Mouse (Mus musculus): ENCODE results near the gene Thsd7b. TPM values are rescaled to one million over a fixed set of nuclear protein-coding genes. Genes with fewer than 3 reads are reported as not detected.

The Thsd7b gene
- polyA plus RNA-seq (2015; fragmentation: Nextera tagmentation; extraction: Ambion mirVana), result 0.77 and 1.2 TPM in 2 replicates

DNA sequence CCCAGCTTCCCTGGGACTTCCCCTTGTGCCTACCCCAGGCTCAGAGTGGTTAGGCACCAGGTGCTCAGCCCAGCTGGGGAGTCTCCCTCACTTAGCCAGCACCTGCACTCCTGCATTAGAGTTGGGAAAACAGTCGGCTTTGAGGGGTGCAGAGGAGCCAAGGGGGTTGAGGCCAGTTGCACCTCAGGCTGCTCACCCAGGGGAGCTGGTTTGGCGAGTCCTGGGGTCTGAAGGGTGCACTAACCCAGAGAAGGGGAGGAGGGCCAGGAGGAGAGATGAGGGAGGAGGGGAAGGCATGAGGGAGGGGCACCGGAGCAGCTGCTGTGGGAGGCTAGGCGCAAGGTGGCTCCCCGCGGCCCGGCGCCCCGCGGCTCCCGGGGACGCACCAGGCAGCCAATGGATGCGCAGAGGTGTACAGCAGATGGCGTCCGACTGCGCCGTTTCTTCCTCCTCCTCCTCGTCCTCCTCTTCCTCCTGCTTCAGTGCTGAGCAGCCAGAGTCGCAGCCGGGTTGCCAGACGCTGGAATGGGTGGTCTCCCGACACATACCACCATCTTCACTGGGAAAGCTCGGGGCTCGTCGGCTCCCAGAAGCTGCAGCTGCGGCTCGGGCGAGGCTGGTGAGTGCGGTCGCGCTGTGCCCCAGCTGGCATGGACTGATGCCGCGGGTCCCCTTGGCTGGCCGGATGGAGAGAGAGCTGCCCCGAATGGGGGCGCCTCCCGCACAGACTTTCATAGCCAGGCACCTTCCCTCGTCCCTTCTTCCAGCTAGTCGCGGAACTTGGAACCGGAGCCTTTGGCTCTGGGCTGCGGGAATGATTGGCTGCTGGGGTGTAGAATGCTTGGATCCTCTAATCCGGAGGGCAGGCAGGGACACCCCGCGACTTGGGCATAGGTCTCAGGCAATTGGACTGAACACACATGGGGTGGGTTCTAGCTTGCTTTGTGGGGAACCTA is at the start of gene Thsd7b:
TSS of gene Thsd7b (plus strand) at position 321 of the 956 bp plus-strand sequence.
- Histone ChIP-seq H3K9me3 (replicated peaks) (no peaks in the 10 kb centered on the region), H3K4me3 (replicated peaks) (peak within 1 kb of the TSS; percentile 54), H3K4me1 (peaks cover 9% of the 10 kb centered on the region), H3K36me3 (no peaks in the 10 kb centered on the region), H3K9ac (peak within 1 kb of the TSS; percentile 26; the same call in 1 of the 2 replicates), H3K27ac (no peak within 1 kb of the TSS), H3K4me2 (peak within 1 kb of the TSS; percentile 94), H3K27me3 (peaks cover 45% of the 10 kb centered on the region)
- ATAC-seq (replicated peaks; ENCODE audit: low FRiP score), result peak; percentile 82
- under 1% methylated on average over 45 of the region's 45 CpGs for WGBS

DNA sequence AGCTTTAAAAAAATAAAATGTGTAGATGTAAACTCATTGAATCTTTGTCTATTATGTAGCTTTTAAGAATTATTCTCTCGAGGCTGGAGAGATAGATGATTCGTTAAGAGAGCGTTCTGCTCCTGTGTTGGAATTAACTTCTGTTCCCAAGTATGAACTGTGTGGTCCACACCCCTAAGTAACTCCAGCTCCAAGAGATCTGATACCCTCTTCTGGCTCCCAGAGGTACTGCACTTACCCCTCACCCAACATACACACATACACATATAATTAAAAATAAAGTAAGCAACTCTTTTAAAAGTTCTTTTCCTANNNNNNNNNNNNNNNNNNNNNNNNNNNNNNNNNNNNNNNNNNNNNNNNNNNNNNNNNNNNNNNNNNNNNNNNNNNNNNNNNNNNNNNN is 28.8 kb upstream of the Thsd7b start:
- 0 out of 2 replicates have a peak, but pooled peaks have one; percentile 60 for ATAC-seq (replicated peaks; ENCODE audit: low FRiP score)
- Histone ChIP-seq H3K27me3 (no peaks in the 10 kb centered on the region), H3K9me3 (replicated peaks) (no peaks in the 10 kb centered on the region), H3K4me3 (replicated peaks) (no peak overlapping the region), H3K9ac (no peak overlapping the region), H3K27ac (no peak overlapping the region), H3K4me2 (no peak overlapping the region), H3K4me1 (no peaks in the 10 kb centered on the region), H3K36me3 (no peaks in the 10 kb centered on the region)
- 48% methylated on average over 3 of the region's 3 CpGs for WGBS

DNA sequence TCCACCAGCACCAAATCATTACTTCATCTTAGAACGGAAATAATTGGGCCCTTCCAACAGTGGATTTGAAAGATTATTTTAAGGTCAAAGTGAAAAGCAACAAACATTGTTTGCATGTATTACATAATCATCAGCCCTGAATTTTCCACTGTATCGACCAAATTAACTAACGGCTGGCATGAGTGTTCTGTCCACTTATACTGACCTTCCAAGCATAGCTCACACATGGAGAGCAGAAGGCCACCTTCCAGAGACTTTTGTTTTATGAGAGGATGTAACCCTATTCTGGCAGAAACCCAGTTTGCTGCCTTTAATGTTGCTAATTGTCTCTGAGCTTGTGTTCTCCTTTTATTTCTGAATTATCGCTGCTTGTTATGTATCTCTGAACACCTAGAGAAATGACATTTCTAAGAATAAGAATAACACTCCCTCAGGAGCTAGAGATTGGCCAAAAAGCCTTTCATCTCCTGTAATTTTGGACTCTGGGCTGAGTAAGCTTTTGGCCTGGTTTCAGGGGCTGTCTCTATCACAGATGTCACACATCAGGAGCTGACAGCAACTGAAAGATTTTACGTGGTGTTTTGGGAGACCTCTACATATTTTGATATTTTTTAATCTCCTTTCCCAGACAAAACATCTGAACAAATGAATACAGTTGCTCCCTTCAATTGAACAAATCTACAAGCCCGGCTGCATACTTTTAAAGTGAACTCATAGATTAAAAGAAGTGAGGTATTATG is 22.2 kb upstream of the Thsd7b start:
- no peaks in the 10 kb centered on the region for H3K36me3 ChIP-seq
- no peak overlapping the region for H3K4me3 ChIP-seq (replicated peaks)
- no peak for ATAC-seq (replicated peaks; ENCODE audit: low FRiP score)
- no peaks in the 10 kb centered on the region for H3K27me3 ChIP-seq
- no peak overlapping the region for H3K4me2 ChIP-seq
- WGBS, result 63% methylated on average over 6 of the region's 6 CpGs
- H3K27ac ChIP-seq, result no peak overlapping the region
- no peaks in the 10 kb centered on the region for H3K4me1 ChIP-seq
- H3K9me3 ChIP-seq (replicated peaks), result no peaks in the 10 kb centered on the region
- H3K9ac ChIP-seq, result no peak overlapping the region

DNA sequence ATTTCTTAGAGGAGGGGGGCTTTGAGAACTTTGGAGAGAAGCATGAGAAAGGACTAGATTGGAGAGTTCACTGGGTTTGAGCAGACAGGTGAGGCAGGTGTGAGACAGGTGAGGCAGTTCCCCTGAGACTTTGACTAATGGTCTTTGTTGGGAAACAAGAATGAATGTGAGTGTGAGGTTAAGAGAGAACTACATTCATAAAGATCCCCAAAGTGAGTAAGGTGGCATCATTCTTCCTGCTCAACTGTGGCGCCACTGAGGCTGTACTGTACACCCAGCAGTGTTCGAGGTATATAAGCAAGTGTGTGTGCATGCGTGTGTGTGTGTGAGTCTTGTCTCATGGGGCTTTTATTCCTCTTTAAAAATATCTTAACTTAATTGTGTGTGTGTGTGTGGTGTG is 6.4 kb upstream of the Thsd7b start:
- Histone ChIP-seq H3K4me2 (no peak overlapping the region), H3K4me1 (no peaks in the 10 kb centered on the region), H3K4me3 (replicated peaks) (no peak overlapping the region), H3K27me3 (peaks cover 4% of the 10 kb centered on the region; the same call in 1 of the 2 replicates), H3K9ac (no peak overlapping the region), H3K9me3 (replicated peaks) (no peaks in the 10 kb centered on the region), H3K27ac (no peak overlapping the region), H3K36me3 (no peaks in the 10 kb centered on the region)
- 90% methylated on average over 3 of the region's 3 CpGs for WGBS
- ATAC-seq (replicated peaks; ENCODE audit: low FRiP score), result no peak

DNA sequence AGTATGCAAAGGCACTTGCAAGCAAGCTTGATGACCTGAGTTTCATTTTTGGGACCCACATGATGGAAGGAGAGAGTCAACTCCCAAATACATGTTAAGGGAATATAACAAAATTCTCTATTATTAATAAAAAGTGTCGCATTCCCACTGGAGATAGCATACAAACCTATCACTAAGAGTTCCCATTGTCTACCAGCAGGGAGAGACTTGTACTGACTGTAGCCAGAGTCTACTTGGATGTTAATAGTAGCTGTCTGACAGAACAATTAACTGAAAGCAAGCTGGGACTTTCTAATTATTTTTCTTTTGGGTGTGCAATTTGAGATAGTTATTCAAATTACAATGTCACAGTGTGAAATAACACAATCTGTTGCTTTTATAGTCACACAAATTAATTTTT is 31.1 kb downstream of the Thsd7b start:
- Histone ChIP-seq H3K4me2 (no peak overlapping the region), H3K9ac (no peak overlapping the region), H3K4me3 (replicated peaks) (no peak overlapping the region), H3K9me3 (replicated peaks) (no peaks in the 10 kb centered on the region), H3K27me3 (no peaks in the 10 kb centered on the region), H3K27ac (no peak overlapping the region), H3K4me1 (no peaks in the 10 kb centered on the region), H3K36me3 (no peaks in the 10 kb centered on the region)
- ATAC-seq (replicated peaks; ENCODE audit: low FRiP score), result no peak
- WGBS, result 92% methylated on average over 1 of the region's 1 CpGs

DNA sequence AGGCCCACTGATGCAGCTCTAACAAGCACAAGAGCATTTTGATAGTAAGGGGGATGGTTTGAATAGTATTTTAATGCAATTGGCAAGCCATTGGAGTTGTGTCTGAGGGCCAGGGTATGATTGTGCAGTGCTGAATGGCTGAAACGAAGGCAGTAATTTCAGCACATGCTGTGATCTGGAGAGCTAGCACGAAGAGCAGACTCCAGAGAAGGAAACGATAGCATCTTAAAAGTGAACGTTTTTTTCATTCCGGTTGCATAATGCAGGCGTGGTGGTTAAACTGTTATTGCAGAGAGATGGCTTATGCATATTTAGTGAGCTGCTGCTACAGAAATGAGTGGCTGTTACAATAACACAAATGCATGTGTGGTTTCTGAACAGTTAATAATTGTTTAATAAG is 51.3 kb downstream of the Thsd7b start:
- Histone ChIP-seq H3K4me3 (replicated peaks) (no peak overlapping the region), H3K27ac (no peak overlapping the region), H3K4me2 (no peak overlapping the region), H3K4me1 (no peaks in the 10 kb centered on the region), H3K36me3 (no peaks in the 10 kb centered on the region), H3K9ac (no peak overlapping the region), H3K27me3 (no peaks in the 10 kb centered on the region), H3K9me3 (replicated peaks) (no peaks in the 10 kb centered on the region)
- ATAC-seq (replicated peaks; ENCODE audit: low FRiP score), result no peak
- WGBS, result 66% methylated on average over 6 of the region's 6 CpGs

DNA sequence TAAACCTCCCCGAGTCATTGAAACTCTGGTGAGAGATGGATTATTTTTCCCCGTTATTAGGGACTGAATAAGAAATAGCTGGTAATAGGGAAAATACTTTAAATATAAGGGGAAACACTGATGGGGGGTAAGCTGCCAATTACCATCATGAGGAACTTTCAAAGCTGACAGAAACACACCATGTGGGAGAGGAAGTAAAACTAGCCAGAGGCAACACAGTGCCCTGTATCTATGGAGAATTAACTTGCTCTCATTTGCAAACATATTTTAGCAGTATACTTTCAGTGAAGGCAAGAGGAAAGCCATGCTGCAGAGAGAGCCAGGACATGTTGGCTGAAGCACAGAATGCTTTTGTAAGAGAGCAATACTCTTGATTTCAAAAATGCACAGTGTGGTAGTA is 51.7 kb downstream of the Thsd7b start:
- Histone ChIP-seq H3K4me3 (replicated peaks) (no peak overlapping the region), H3K9me3 (replicated peaks) (no peaks in the 10 kb centered on the region), H3K4me2 (no peak overlapping the region), H3K27me3 (no peaks in the 10 kb centered on the region), H3K36me3 (no peaks in the 10 kb centered on the region), H3K9ac (no peak overlapping the region), H3K27ac (no peak overlapping the region), H3K4me1 (no peaks in the 10 kb centered on the region)
- 77% methylated on average over 2 of the region's 2 CpGs for WGBS
- no peak for ATAC-seq (replicated peaks; ENCODE audit: low FRiP score)

DNA sequence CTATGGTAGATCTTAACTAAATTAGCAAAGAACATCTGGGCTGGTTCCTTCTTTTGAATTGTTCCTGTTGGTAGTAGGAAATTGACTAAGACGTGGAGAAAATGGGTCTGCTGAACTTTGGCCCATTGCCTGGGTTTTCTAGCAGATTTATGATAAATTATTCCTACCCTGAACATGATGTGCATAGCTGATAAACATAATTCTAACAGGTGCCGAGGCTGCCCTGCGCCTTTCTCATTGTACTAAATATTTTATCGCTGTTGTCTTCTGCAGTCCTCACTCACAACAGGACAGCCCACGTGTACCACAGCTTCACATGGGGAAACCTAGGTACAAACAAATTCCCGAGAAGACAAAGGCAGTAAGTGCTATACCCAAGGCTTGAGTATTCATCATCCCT is 83.5 kb downstream of the Thsd7b start:
- no peak for ATAC-seq (replicated peaks; ENCODE audit: low FRiP score)

DNA sequence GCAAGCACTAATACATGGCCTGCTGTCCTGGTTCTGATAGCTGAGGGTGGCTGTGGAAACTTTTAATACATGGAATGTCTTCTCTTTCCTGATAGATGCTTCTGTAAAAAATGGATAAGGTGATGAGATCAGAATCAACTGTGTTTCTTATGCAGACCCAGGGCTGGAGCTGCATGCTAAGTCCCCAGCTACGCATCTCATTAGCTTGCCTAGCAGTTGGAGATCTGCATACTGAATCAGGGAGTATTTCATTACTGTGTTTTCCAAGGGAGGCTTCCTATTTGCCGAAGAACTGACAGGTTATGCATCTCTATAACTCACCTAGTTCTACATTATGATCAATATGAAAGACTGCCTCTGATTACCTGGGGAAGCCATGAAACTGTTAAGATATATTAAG is 84.3 kb downstream of the Thsd7b start:
- Histone ChIP-seq H3K9me3 (replicated peaks) (no peaks in the 10 kb centered on the region), H3K36me3 (no peaks in the 10 kb centered on the region), H3K4me3 (replicated peaks) (no peak overlapping the region), H3K27ac (no peak overlapping the region), H3K4me2 (no peak overlapping the region), H3K27me3 (no peaks in the 10 kb centered on the region), H3K4me1 (no peaks in the 10 kb centered on the region), H3K9ac (no peak overlapping the region)
- WGBS, result 82% methylated on average over 2 of the region's 2 CpGs
- no peak for ATAC-seq (replicated peaks; ENCODE audit: low FRiP score)

More for the DNA sequence above, 83.5 kb downstream of the Thsd7b start:
- Histone ChIP-seq H3K27ac (no peak overlapping the region), H3K9me3 (replicated peaks) (no peaks in the 10 kb centered on the region), H3K9ac (no peak overlapping the region), H3K4me1 (no peaks in the 10 kb centered on the region), H3K27me3 (no peaks in the 10 kb centered on the region), H3K4me3 (replicated peaks) (no peak overlapping the region), H3K4me2 (no peak overlapping the region), H3K36me3 (no peaks in the 10 kb centered on the region)
- 73% methylated on average over 6 of the region's 6 CpGs for WGBS

DNA sequence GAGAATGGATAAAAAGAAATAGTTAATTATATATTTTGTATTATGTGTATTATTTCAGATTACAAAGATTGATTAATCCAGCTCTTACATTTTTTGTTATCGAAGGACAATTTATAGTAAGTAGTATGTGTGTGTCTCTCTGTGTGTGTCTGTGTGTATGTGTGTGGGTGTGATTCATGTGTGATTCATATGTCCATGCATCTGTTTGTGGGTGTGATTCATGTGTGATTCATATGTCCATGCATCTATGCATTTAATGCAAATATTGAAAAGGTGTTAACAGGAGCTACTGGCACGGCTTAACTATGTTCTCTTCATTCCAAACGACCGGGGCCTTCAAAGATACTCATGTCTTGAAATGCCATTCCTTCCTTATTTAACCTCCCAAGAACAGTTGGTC is 90.3 kb downstream of the Thsd7b start:
- Histone ChIP-seq H3K9me3 (replicated peaks) (no peaks in the 10 kb centered on the region), H3K4me3 (replicated peaks) (no peak overlapping the region), H3K4me1 (no peaks in the 10 kb centered on the region), H3K27ac (no peak overlapping the region), H3K4me2 (no peak overlapping the region), H3K36me3 (no peaks in the 10 kb centered on the region), H3K9ac (no peak overlapping the region), H3K27me3 (no peaks in the 10 kb centered on the region)
- 94% methylated on average over 4 of the region's 4 CpGs for WGBS
- no peak for ATAC-seq (replicated peaks; ENCODE audit: low FRiP score)

DNA sequence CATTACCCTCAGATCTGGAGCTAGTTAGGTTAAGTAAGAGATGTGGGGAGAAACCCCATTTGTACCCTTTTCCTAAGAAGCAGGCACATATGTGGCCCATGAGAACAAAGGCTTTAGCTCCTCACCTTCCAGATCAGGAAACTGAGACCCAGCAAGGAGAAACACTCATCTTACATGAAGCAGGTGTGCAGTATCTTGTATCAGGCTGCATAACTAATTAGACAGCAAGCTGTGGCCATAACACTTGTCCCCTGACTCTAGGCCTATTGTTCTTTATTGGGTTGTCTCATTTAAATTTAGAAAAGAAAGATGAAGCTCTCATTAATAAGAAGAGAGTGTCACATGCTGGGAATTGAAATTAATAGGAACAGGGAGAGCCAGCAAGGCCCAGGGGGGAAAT is 91.7 kb downstream of the Thsd7b start:
- Histone ChIP-seq H3K4me2 (no peak overlapping the region), H3K9me3 (replicated peaks) (no peaks in the 10 kb centered on the region), H3K4me3 (replicated peaks) (no peak overlapping the region), H3K4me1 (no peaks in the 10 kb centered on the region), H3K36me3 (no peaks in the 10 kb centered on the region), H3K9ac (no peak overlapping the region), H3K27me3 (no peaks in the 10 kb centered on the region), H3K27ac (no peak overlapping the region)
- no peak for ATAC-seq (replicated peaks; ENCODE audit: low FRiP score)

DNA sequence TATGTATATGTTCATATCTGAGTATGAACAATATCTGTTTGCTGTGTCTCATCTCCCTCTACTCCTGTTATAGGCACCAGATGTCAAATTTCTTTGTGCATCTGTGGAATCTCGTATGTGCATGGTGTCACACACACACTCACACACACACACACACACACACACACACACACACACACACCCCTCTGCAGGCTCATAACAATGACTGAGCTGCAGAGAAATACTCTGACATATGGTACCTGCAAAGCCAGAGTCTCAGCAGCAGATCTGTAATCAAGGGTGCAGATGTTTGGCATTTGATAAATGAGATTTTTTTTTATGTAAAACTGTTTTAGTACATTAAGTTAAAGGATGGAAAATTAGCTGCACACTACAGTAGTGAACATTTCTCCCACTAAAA is 92.5 kb downstream of the Thsd7b start:
- Histone ChIP-seq H3K9me3 (replicated peaks) (no peaks in the 10 kb centered on the region), H3K36me3 (no peaks in the 10 kb centered on the region), H3K27me3 (no peaks in the 10 kb centered on the region), H3K27ac (no peak overlapping the region), H3K4me3 (replicated peaks) (no peak overlapping the region), H3K4me2 (no peak overlapping the region), H3K9ac (no peak overlapping the region), H3K4me1 (no peaks in the 10 kb centered on the region)
- WGBS, result 67% methylated on average over 1 of the region's 1 CpGs
- ATAC-seq (replicated peaks; ENCODE audit: low FRiP score), result no peak
